Mouse (Mus musculus) v-Abl transformed pro-B cells (cell line): ENCODE data around the gene Lhpp.

Source experiments
- in situ Hi-C, 2 experiments: fragments of 400-800 bp; cut with MboI; formaldehyde crosslinking; loops; one replicate each; pipeline ENCODE4 v1.15.1; 2025; ENCODE audit not compliant: unreplicated experiment in 2 of 2

Lhpp gene

GRCm38 (mm10) chr7:132726106-132726861 is 115.8 kb downstream of the Lhpp start:
- in situ Hi-C loops, result loop anchor here in 1 of 2 experiments (10.0 kb wide), 1 partner anchor 71 kb away; no protein-coding TSS in a partner anchor

- in situ Hi-C loops, result loop anchor here in 1 of 2 experiments (10.0 kb wide), 1 partner anchor 74 kb away; no protein-coding TSS in a partner anchor
Observed at GRCm38 (mm10) chr7:132729093-132729831, 118.8 kb downstream of the Lhpp start.

GRCm38 (mm10) chr7:132730510-132730909 is 120.1 kb downstream of the Lhpp start:
- in situ Hi-C loops, result loop anchor here in 1 of 2 experiments (10.0 kb wide), 1 partner anchor 56 kb away; no protein-coding TSS in a partner anchor

- in situ Hi-C loops, result loop anchor here in 1 of 2 experiments (10.0 kb wide), 1 partner anchor 57 kb away; no protein-coding TSS in a partner anchor
Observed at GRCm38 (mm10) chr7:132731558-132731957, 121.1 kb downstream of the Lhpp start.

- in situ Hi-C loops, result loop anchor here in 1 of 2 experiments (10.0 kb wide), 1 partner anchor 57 kb away; no protein-coding TSS in a partner anchor
Observed at GRCm38 (mm10) chr7:132732136-132732789, 121.8 kb downstream of the Lhpp start.

- in situ Hi-C loops, result loop anchor here in 1 of 2 experiments (10.0 kb wide), 1 partner anchor 59 kb away; no protein-coding TSS in a partner anchor
Observed at GRCm38 (mm10) chr7:132733521-132733920, 123.1 kb downstream of the Lhpp start.

GRCm38 (mm10) chr7:132734222-132734621 is 123.8 kb downstream of the Lhpp start:
- in situ Hi-C loops, result loop anchor here in 1 of 2 experiments (10.0 kb wide), 1 partner anchor 59 kb away; no protein-coding TSS in a partner anchor

- in situ Hi-C loops, result loop anchor here (5.0 to 10.0 kb wide), 2 partner anchors 38 to 60 kb away; no protein-coding TSS in a partner anchor
Observed at GRCm38 (mm10) chr7:132735145-132735544, 124.7 kb downstream of the Lhpp start.

- in situ Hi-C loops, result loop anchor here (5.0 to 10.0 kb wide), 2 partner anchors 39 to 61 kb away; no protein-coding TSS in a partner anchor
Observed at GRCm38 (mm10) chr7:132736099-132736862, 125.8 kb downstream of the Lhpp start.

- in situ Hi-C loops, result loop anchor here (5.0 to 10.0 kb wide), 2 partner anchors 42 to 64 kb away; no protein-coding TSS in a partner anchor
Observed at GRCm38 (mm10) chr7:132738844-132739243, 128.4 kb downstream of the Lhpp start.

- in situ Hi-C loops, result loop anchor here (5.0 to 10.0 kb wide), 2 partner anchors 43 to 65 kb away; no protein-coding TSS in a partner anchor
Observed at GRCm38 (mm10) chr7:132739829-132740228, 129.4 kb downstream of the Lhpp start.

- in situ Hi-C loops, result no loop called here
Observed at GRCm38 (mm10) chr7:132742912-132743311, 132.5 kb downstream of the Lhpp start.

GRCm38 (mm10) chr7:132747096-132747495 is 136.7 kb downstream of the Lhpp start:
- in situ Hi-C loops, result loop anchor here in 1 of 2 experiments (5.0 kb wide), 1 partner anchor 60 kb away; no protein-coding TSS in a partner anchor

- in situ Hi-C loops, result loop anchor here in 1 of 2 experiments (5.0 kb wide), 1 partner anchor 59 kb away; no protein-coding TSS in a partner anchor
Observed at GRCm38 (mm10) chr7:132748076-132748769, 137.8 kb downstream of the Lhpp start.

- in situ Hi-C loops, result loop anchor here in 1 of 2 experiments (5.0 kb wide), 1 partner anchor 58 kb away; no protein-coding TSS in a partner anchor
Observed at GRCm38 (mm10) chr7:132749504-132749903, 139.1 kb downstream of the Lhpp start.

GRCm38 (mm10) chr7:132751716-132752115 is 141.3 kb downstream of the Lhpp start:
- in situ Hi-C loops, result loop anchor here (25.0 kb wide), 2 partner anchors 236 to 886 kb away; partner anchors contain the start of gene Edrf1 (in 1 of the 2)

GRCm38 (mm10) chr7:132753518-132754388 is 143.3 kb downstream of the Lhpp start:
- in situ Hi-C loops, result loop anchor here (25.0 kb wide), 2 partner anchors 234 to 884 kb away; partner anchors contain the start of gene Edrf1 (in 1 of the 2)
